Mouse (Mus musculus): ENCODE results near the gene Tmc7. TPM values are rescaled to one million over a fixed set of nuclear protein-coding genes. Genes with fewer than 3 reads are reported as not detected.

The Tmc7 gene
- total RNA-seq, 4 experiments from 2014 or later, result 0.29 to 0.73 (median 0.33) TPM

- DNase-seq, result peak; percentile 24
Observed at GRCm38 (mm10) chr7:118585856-118586255, 1.3 kb upstream of the Tmc7 start.

GRCm38 (mm10) chr7:118584926-118585325 lies 390 bp upstream of the Tmc7 start:
- no peak for DNase-seq

- DNase-seq, result no peak
Observed at GRCm38 (mm10) chr7:118583821-118584220, 715 bp downstream of the Tmc7 start.

DNA sequence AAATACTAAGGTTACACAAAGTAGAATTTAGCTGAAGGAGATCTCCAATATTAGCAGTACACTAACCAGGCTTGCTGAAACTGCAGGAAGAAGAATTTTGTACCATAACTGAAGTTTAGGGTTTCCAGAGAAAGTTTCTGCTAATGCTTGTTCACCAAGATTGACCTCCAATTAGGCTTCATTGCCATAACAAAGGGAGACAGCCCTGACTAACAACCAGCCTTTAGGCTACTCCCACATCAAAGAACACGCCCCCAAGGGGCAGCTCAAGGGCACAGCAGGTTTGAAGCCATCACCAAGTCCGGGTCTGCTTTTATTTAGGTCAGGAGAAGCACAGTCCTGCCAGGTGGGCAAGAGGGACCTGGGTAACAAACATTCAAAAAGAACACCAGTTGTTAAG lies 4.6 kb downstream of the Tmc7 start:
- no peak for DNase-seq

- DNase-seq, result no peak
Observed at GRCm38 (mm10) chr7:118578269-118578668, 6.3 kb downstream of the Tmc7 start.

- no peak for DNase-seq
Observed at GRCm38 (mm10) chr7:118572039-118572438, 12.5 kb downstream of the Tmc7 start.

DNA sequence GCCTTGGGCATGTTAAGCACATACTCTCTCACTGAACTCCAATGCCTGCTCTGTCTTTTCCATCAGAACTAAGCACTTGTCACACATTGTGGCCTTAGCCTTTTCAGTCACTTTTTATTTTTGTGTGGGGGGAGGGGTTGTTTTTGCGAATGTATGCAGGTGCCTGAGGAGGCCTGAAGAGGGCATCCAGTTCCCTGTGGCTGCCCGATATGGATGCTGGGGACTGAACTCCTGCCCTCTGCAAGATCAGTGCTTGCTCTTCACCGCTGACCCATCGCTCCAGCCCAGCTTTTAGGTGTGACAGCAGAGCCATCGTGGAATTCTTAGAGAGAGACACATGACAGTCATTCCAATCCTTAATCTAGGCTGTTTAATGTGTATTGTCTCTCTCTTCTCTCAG lies 13.2 kb downstream of the Tmc7 start:
- DNase-seq, result no peak

- DNase-seq, result no peak
Observed at GRCm38 (mm10) chr7:118569121-118569543, 15.4 kb downstream of the Tmc7 start.

DNA sequence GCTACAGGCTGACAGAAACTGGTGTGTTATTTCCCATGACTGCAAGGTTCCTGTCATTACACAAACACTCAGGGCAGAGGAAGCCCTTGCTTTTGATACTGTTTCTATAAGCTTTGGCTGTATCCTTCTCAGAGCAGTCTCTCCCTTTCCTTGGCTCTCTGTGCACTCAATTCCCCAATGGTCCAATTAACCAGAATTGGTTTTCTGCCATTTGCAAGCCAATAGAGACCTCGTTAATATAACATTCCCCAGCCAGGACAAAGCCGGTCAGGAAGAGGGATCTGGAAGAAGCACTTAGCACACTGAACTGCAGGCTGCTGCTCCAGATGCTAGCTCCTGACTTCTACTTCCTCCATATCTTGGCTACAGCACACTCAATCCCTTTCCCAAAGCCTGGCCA lies 30.2 kb downstream of the Tmc7 start:
- no peak for DNase-seq

DNA sequence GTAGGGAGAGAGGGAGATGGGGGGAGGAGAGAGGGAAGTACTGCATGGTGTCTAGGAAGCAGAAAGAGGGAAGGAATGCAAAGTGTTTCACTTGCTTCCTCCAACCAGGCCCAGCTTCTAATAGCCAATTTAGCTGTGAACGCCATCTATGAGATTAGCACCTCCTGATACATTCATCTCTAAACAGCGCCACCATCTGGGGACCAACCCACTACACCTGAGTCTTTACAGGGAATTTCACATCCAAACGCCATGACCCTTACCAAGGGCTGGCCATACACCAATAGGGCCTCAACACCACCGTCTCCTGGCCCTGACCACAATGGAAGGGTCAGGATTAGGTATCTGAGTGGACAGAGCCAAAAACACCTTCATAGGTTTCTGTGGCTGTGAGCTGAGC lies 30.7 kb downstream of the Tmc7 start:
- DNase-seq, result no peak

- DNase-seq, result no peak
Observed at GRCm38 (mm10) chr7:118547451-118547850, 37.1 kb downstream of the Tmc7 start.

DNA sequence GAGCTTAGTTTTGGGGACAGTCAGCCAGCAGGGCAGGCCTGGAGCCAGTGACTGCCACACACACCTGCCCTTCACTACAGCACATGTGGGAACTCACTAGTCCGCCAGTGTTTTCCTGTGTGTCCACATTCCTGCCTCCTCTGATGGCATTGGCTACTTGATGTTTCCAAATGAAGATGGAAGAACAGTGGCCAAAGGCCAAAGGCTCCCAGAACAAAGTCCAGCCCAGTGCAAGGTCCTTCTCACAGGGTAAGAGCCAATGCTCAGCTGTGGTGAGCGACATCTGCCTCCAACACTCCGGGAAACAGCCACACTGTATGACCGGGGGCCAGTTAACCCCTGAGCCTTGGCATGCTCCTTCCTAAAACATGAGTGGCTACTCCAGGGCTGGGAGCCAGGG lies 40.4 kb downstream of the Tmc7 start:
- DNase-seq, result no peak

GRCm38 (mm10) chr7:118535076-118535475 lies 49.5 kb downstream of the Tmc7 start:
- DNase-seq, result no peak

- DNase-seq, result no peak
Observed at GRCm38 (mm10) chr7:118534326-118534725, 50.2 kb downstream of the Tmc7 start.

DNA sequence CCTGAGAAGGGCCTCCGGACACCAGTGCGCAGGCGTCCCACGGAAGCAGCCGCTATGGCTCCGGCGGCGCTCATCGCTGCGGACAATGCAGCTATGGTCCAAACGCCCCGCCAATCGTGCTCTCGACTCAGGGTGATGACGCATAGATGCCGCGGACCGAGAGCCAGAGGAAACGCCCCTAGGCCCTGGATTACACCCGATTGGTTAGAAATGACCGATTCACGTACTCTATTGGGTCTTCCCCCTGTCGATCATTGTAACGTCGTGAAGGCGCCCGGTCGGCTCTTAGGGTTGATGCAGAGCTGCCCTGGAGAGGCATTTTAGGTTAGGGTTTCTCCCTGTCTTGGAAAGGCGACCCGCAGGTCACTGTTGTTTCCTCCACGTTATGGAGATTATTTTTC lies 51.4 kb downstream of the Tmc7 start, which contains the start of gene Coq7:
Gene Coq7 (minus strand): TSS at position 179 of the 401 bp plus-strand sequence.
- DNase-seq, result peak; percentile 93

- DNase-seq, result peak; percentile 96
Observed at GRCm38 (mm10) chr7:118532519-118533177, 51.9 kb downstream of the Tmc7 start.

DNA sequence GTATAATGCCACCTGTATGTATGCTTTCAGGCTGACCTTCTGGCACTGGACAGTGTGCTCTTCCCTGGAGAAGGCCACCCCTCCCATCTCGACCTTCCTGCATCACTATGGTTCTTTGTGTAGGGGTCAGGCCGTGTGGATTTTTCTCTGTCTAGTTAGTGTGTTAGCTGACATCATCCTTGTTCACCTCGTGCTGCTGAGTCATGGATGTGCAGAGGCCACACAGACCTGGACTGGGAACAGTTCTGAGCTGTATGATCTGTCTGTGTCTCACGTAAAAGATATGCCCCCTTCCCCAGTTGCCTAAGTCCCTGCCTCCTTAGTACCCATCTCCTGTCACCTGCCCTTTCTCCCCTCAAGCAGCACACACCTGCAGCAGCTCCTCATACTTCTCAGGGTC lies 57.6 kb downstream of the Tmc7 start:
- DNase-seq, result no peak

DNA sequence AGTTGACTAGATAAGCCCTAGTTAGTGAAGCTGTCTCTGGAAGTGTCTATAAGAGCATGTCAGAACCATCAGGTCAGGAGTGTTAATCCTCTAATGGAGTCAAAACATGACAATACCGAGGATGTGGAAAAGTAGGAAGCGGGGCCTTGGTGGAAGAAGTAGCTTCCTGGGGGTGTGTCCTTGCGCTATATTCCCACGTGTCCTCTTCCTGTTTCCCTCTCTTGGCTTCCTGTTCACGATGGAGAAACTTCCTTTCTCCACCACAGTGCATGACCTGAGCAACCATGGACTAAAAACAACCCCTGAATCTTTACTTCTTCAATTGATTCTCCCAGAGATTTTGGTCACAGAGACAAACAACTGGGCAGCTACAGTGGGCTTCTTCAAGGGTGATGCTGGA lies 62.5 kb downstream of the Tmc7 start:
- DNase-seq, result no peak

DNA sequence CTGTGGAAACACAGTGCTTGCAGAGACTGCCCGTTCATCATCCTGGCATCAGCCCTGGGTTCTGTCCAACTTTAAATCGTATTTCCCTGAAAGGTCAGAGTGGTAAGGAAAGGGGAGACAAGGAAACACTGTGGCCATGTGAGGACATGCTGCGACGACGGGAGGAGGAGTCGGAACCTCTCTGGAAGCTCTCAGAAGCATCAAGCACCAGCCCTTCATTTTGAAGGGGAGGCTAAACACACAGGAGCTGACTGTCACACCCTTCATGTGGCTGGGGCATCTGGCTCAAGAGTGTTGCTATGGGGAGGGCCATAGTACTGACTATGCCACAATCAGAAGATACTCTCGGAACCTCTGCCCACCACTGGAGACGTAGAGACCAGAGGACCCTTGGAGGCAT lies 64.9 kb downstream of the Tmc7 start:
- DNase-seq, result no peak

- DNase-seq, result peak; percentile 35
Observed at GRCm38 (mm10) chr7:118518687-118519086, 65.8 kb downstream of the Tmc7 start.

DNA sequence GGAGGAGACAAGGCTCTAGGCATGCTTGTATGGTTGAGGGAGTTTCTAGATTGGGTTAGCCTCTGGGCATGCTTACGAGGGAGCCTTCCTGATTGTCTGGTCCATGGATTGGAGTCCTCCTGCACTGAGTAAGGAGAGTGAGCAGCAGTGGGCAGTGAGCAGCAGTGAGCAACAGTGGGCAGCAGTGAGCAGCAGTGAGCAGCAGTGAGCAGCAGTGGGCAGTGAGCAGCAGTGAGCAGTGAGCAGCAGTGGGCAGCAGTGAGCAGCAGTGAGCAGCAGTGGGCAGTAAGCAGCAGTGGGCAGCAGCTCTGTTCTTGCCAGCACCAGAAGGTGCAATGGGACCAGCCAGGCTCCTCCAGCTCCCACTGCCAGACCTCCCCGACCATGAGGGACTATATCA lies 66.7 kb downstream of the Tmc7 start:
- no peak for DNase-seq

- DNase-seq, result no peak
Observed at GRCm38 (mm10) chr7:118508556-118508955, 76.0 kb downstream of the Tmc7 start.

DNA sequence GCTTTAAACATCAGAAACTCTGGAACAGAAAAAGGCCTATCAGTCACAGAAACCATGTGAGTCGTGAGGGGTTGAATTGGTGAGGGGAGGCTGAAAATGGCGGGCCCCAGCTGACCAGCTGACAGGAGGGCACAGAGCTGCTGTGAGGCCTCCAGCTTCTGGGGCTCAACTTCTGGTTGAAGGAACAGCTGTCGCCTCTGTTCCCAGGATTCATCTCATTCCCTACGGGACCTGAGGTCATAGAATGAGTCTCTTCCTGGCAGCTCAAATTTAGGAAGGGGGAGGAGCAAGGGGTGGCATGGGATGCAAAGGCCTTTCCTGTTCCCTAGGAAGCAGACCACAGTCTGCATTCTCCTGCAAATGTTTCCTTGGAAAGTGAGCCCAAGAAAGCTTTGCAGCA lies 80.7 kb downstream of the Tmc7 start:
- DNase-seq, result no peak

GRCm38 (mm10) chr7:118502333-118502732 lies 82.2 kb downstream of the Tmc7 start:
- no peak for DNase-seq

Measured in adrenal gland, adult 8-10 months (tissue).